Mouse (Mus musculus) fat pad, adult 2 months (tissue): Measurements from ENCODE around the gene Vps8.

ENCODE experiments used
- DNase-seq: peaks from one replicate; pipeline ENCODE4 v3.0.0-alpha.2; 2011; ENCODE audit warnings: low read depth, low spot score; ENCODE audit errors: extremely low read depth

The Vps8 gene

GRCm38 (mm10) chr16:21547446-21547845 lies 124.5 kb downstream of the Vps8 start:
- DNase-seq = no peak

GRCm38 (mm10) chr16:21549751-21550150 lies 126.8 kb downstream of the Vps8 start:
- no peak for DNase-seq

GRCm38 (mm10) chr16:21550453-21550852 lies 127.5 kb downstream of the Vps8 start:
- DNase-seq = no peak

- no peak for DNase-seq
Observed at GRCm38 (mm10) chr16:21553506-21553905, 130.6 kb downstream of the Vps8 start.

GRCm38 (mm10) chr16:21562625-21563300 lies 139.8 kb downstream of the Vps8 start:
- DNase-seq = no peak

GRCm38 (mm10) chr16:21563322-21563721 lies 140.4 kb downstream of the Vps8 start:
- DNase-seq = no peak

GRCm38 (mm10) chr16:21567093-21567492 lies 144.2 kb downstream of the Vps8 start:
- DNase-seq = no peak

- no peak for DNase-seq
Observed at GRCm38 (mm10) chr16:21569952-21570351, 147.0 kb downstream of the Vps8 start.

GRCm38 (mm10) chr16:21570786-21571185 lies 147.9 kb downstream of the Vps8 start:
- no peak for DNase-seq

- DNase-seq = no peak
Observed at GRCm38 (mm10) chr16:21576000-21576420, 153.1 kb downstream of the Vps8 start.

GRCm38 (mm10) chr16:21589110-21589509 lies 166.2 kb downstream of the Vps8 start:
- no peak for DNase-seq

GRCm38 (mm10) chr16:21590806-21591205 lies 167.9 kb downstream of the Vps8 start:
- no peak for DNase-seq

- no peak for DNase-seq
Observed at GRCm38 (mm10) chr16:21591511-21591910, 168.6 kb downstream of the Vps8 start.

- DNase-seq = no peak
Observed at GRCm38 (mm10) chr16:21595539-21595938, 172.6 kb downstream of the Vps8 start.

GRCm38 (mm10) chr16:21604354-21604753 lies 181.4 kb downstream of the Vps8 start:
- no peak for DNase-seq

GRCm38 (mm10) chr16:21606249-21607020 lies 183.5 kb downstream of the Vps8 start:
- DNase-seq = no peak

GRCm38 (mm10) chr16:21607021-21607650 lies 184.2 kb downstream of the Vps8 start:
- no peak for DNase-seq

GRCm38 (mm10) chr16:21607651-21608040 lies 184.7 kb downstream of the Vps8 start:
- DNase-seq = no peak

GRCm38 (mm10) chr16:21608176-21608865 lies 185.4 kb downstream of the Vps8 start:
- no peak for DNase-seq

GRCm38 (mm10) chr16:21610473-21610872 lies 187.6 kb downstream of the Vps8 start:
- DNase-seq = no peak

- no peak for DNase-seq
Observed at GRCm38 (mm10) chr16:21615802-21616201, 192.9 kb downstream of the Vps8 start.
